Mouse (Mus musculus) liver, postnatal 0 days (tissue): ENCODE measurements around the gene Rpl36a.

ENCODE experiments used
- CTCF ChIP-seq: sonication (generic); IDR thresholded peaks from 2 replicates; pipeline ENCODE4 v1.5.1; 2016; ENCODE audit warnings: antibody characterized with exemption, low read depth
- EP300 ChIP-seq: IDR thresholded peaks from 2 replicates; pipeline ENCODE4 v1.6.1; 2016; ENCODE audit warnings: antibody characterized with exemption, low read depth, mild to moderate bottlenecking

GRCm38 (mm10) chrX:134588997-134589396 lies 3.5 kb downstream of the Rpl36a start:
- TF ChIP-seq CTCF (no peak), EP300 (no peak)
